Mouse (Mus musculus): ENCODE results near the gene Cym. TPM values are rescaled to one million over a fixed set of nuclear protein-coding genes. Genes with fewer than 3 reads are reported as not detected.

The Cym gene
- polyA plus RNA-seq (2012; rRNA removed): not detected in 2 replicates

- TF ChIP-seq POLR2A (IDR thresholded peaks at IDR 0.05; ENCODE audit: control insufficient read depth, low read depth, low read length): no peak
- no peak for TF ChIP-seq CTCF (IDR thresholded peaks at IDR 0.05; ENCODE audit: control insufficient read depth, insufficient read depth, insufficient replicate concordance, low read depth, low read length)
- no peaks in the 10 kb centered on the region for H3K36me3 ChIP-seq (ENCODE audit: control insufficient read depth, insufficient read depth, low read length)
- no peak within 1 kb of the TSS for H3K27ac ChIP-seq (ENCODE audit: control insufficient read depth, insufficient read depth, low read depth, low read length)
- H3K4me3 ChIP-seq (ENCODE audit: control insufficient read depth, low read depth, low read length): no peak within 1 kb of the TSS; the same call in none of the 2 replicates
- H3K4me1 ChIP-seq (ENCODE audit: control insufficient read depth, insufficient read depth, low read length): no peaks in the 10 kb centered on the region
- H3K27me3 ChIP-seq (ENCODE audit: control insufficient read depth, insufficient read depth, low read length): no peaks in the 10 kb centered on the region
These were observed at the start of gene Cym for GRCm38 (mm10) chr3:107221608-107222007. Gene Cym (minus strand): TSS chr3:107221732.

- no peak overlapping the region for H3K27ac ChIP-seq (ENCODE audit: control insufficient read depth, insufficient read depth, low read depth, low read length)
- TF ChIP-seq POLR2A (IDR thresholded peaks at IDR 0.05; ENCODE audit: control insufficient read depth, low read depth, low read length) (no peak), CTCF (IDR thresholded peaks at IDR 0.05; ENCODE audit: control insufficient read depth, insufficient read depth, insufficient replicate concordance, low read depth, low read length) (no peak)
These were observed 45.3 kb upstream of the Cym start for GRCm38 (mm10) chr3:107266814-107267345.

GRCm38 (mm10) chr3:107261851-107262165 is 40.3 kb upstream of the Cym start:
- Histone ChIP-seq H3K27ac (ENCODE audit: control insufficient read depth, insufficient read depth, low read depth, low read length) (peak overlapping the region; percentile 40; the same call in 1 of the 2 replicates), H3K27me3 (ENCODE audit: control insufficient read depth, insufficient read depth, low read length) (no peaks in the 10 kb centered on the region), H3K4me3 (ENCODE audit: control insufficient read depth, low read depth, low read length) (no peak overlapping the region), H3K36me3 (ENCODE audit: control insufficient read depth, insufficient read depth, low read length) (no peaks in the 10 kb centered on the region), H3K4me1 (ENCODE audit: control insufficient read depth, insufficient read depth, low read length) (peaks cover 2% of the 10 kb centered on the region; the same call in 1 of the 2 replicates)
- no peak for TF ChIP-seq POLR2A (IDR thresholded peaks at IDR 0.05; ENCODE audit: control insufficient read depth, low read depth, low read length)
- TF ChIP-seq CTCF (IDR thresholded peaks at IDR 0.05; ENCODE audit: control insufficient read depth, insufficient read depth, insufficient replicate concordance, low read depth, low read length): no peak

More at GRCm38 (mm10) chr3:107266814-107267345, 45.3 kb upstream of the Cym start:
- Histone ChIP-seq H3K36me3 (ENCODE audit: control insufficient read depth, insufficient read depth, low read length) (no peaks in the 10 kb centered on the region), H3K27me3 (ENCODE audit: control insufficient read depth, insufficient read depth, low read length) (no peaks in the 10 kb centered on the region), H3K4me3 (ENCODE audit: control insufficient read depth, low read depth, low read length) (no peak overlapping the region), H3K4me1 (ENCODE audit: control insufficient read depth, insufficient read depth, low read length) (no peaks in the 10 kb centered on the region)

GRCm38 (mm10) chr3:107260956-107261850 is 39.7 kb upstream of the Cym start:
- TF ChIP-seq CTCF (IDR thresholded peaks at IDR 0.05; ENCODE audit: control insufficient read depth, insufficient read depth, insufficient replicate concordance, low read depth, low read length): no peak
- no peak for TF ChIP-seq POLR2A (IDR thresholded peaks at IDR 0.05; ENCODE audit: control insufficient read depth, low read depth, low read length)
- Histone ChIP-seq H3K36me3 (ENCODE audit: control insufficient read depth, insufficient read depth, low read length) (no peaks in the 10 kb centered on the region), H3K4me1 (ENCODE audit: control insufficient read depth, insufficient read depth, low read length) (peaks cover 2% of the 10 kb centered on the region; the same call in 1 of the 2 replicates), H3K4me3 (ENCODE audit: control insufficient read depth, low read depth, low read length) (no peak overlapping the region), H3K27me3 (ENCODE audit: control insufficient read depth, insufficient read depth, low read length) (no peaks in the 10 kb centered on the region), H3K27ac (ENCODE audit: control insufficient read depth, insufficient read depth, low read depth, low read length) (peak overlapping the region; percentile 40)

GRCm38 (mm10) chr3:107257924-107258323 is 36.4 kb upstream of the Cym start:
- no peak overlapping the region for H3K27ac ChIP-seq (ENCODE audit: control insufficient read depth, insufficient read depth, low read depth, low read length)
- H3K27me3 ChIP-seq (ENCODE audit: control insufficient read depth, insufficient read depth, low read length): no peaks in the 10 kb centered on the region
- H3K4me1 ChIP-seq (ENCODE audit: control insufficient read depth, insufficient read depth, low read length): peaks cover 2% of the 10 kb centered on the region; the same call in 1 of the 2 replicates
- no peaks in the 10 kb centered on the region for H3K36me3 ChIP-seq (ENCODE audit: control insufficient read depth, insufficient read depth, low read length)
- no peak for TF ChIP-seq POLR2A (IDR thresholded peaks at IDR 0.05; ENCODE audit: control insufficient read depth, low read depth, low read length)
- no peak for TF ChIP-seq CTCF (IDR thresholded peaks at IDR 0.05; ENCODE audit: control insufficient read depth, insufficient read depth, insufficient replicate concordance, low read depth, low read length)
- H3K4me3 ChIP-seq (ENCODE audit: control insufficient read depth, low read depth, low read length): no peak overlapping the region

GRCm38 (mm10) chr3:107256724-107257123 is 35.2 kb upstream of the Cym start:
- TF ChIP-seq POLR2A (IDR thresholded peaks at IDR 0.05; ENCODE audit: control insufficient read depth, low read depth, low read length) (no peak), CTCF (IDR thresholded peaks at IDR 0.05; ENCODE audit: control insufficient read depth, insufficient read depth, insufficient replicate concordance, low read depth, low read length) (no peak)
- Histone ChIP-seq H3K36me3 (ENCODE audit: control insufficient read depth, insufficient read depth, low read length) (no peaks in the 10 kb centered on the region), H3K4me1 (ENCODE audit: control insufficient read depth, insufficient read depth, low read length) (peaks cover 2% of the 10 kb centered on the region; the same call in 1 of the 2 replicates), H3K27me3 (ENCODE audit: control insufficient read depth, insufficient read depth, low read length) (no peaks in the 10 kb centered on the region), H3K4me3 (ENCODE audit: control insufficient read depth, low read depth, low read length) (no peak overlapping the region), H3K27ac (ENCODE audit: control insufficient read depth, insufficient read depth, low read depth, low read length) (no peak overlapping the region)

GRCm38 (mm10) chr3:107255992-107256391 is 34.5 kb upstream of the Cym start:
- no peak overlapping the region for H3K27ac ChIP-seq (ENCODE audit: control insufficient read depth, insufficient read depth, low read depth, low read length)
- H3K36me3 ChIP-seq (ENCODE audit: control insufficient read depth, insufficient read depth, low read length): no peaks in the 10 kb centered on the region
- TF ChIP-seq CTCF (IDR thresholded peaks at IDR 0.05; ENCODE audit: control insufficient read depth, insufficient read depth, insufficient replicate concordance, low read depth, low read length) (no peak), POLR2A (IDR thresholded peaks at IDR 0.05; ENCODE audit: control insufficient read depth, low read depth, low read length) (no peak)
- peaks cover 2% of the 10 kb centered on the region; the same call in 1 of the 2 replicates for H3K4me1 ChIP-seq (ENCODE audit: control insufficient read depth, insufficient read depth, low read length)
- H3K27me3 ChIP-seq (ENCODE audit: control insufficient read depth, insufficient read depth, low read length): no peaks in the 10 kb centered on the region
- H3K4me3 ChIP-seq (ENCODE audit: control insufficient read depth, low read depth, low read length): no peak overlapping the region
